Mouse (Mus musculus) C2C12 (cell line): Measurements from ENCODE around the gene Kcnip3. TPM values are rescaled to one million over a fixed set of nuclear protein-coding genes. Genes with fewer than 3 reads are reported as not detected.

Experiments used
- H3K27me3 ChIP-seq: one replicate; pipeline ENCODE4 v1.6.1; 2011; ENCODE audit not compliant: control insufficient read depth, insufficient read depth, insufficient read length
- H3K36me3 ChIP-seq: one replicate; pipeline ENCODE4 v1.6.1; 2011; ENCODE audit not compliant: control insufficient read depth, insufficient read depth
- H3K4me3 ChIP-seq: one replicate; pipeline ENCODE4 v1.5.1; 2011; ENCODE audit warnings: mild to moderate bottlenecking, control low read depth; ENCODE audit not compliant: poor library complexity, insufficient read depth, severe bottlenecking
- H3K79me2 ChIP-seq: one replicate; pipeline ENCODE4 v1.6.1; 2011; ENCODE audit not compliant: control insufficient read depth, insufficient read depth
- H3K79me3 ChIP-seq: one replicate; pipeline ENCODE4 v1.6.1; 2011; ENCODE audit warnings: low read depth, control low read depth
- H3ac ChIP-seq: one replicate; pipeline ENCODE3; 2011; ENCODE audit warnings: low read depth; ENCODE audit not compliant: control insufficient read depth, insufficient read length
- CEBPB ChIP-seq: IDR thresholded peaks from one replicate; pipeline ENCODE4 v1.6.1; 2011; ENCODE audit warnings: low read depth, mild to moderate bottlenecking, control low read depth, moderate library complexity
- CTCF ChIP-seq: IDR thresholded peaks from one replicate; pipeline ENCODE4 v1.5.1; 2011; ENCODE audit not compliant: control insufficient read depth, insufficient read depth, insufficient read length
- FOSL1 ChIP-seq: IDR thresholded peaks from one replicate; pipeline ENCODE4 v1.8.0; 2011; ENCODE audit warnings: mild to moderate bottlenecking, low read length; ENCODE audit not compliant: poor library complexity, insufficient read depth, severe bottlenecking
- MAX ChIP-seq: IDR thresholded peaks from one replicate; pipeline ENCODE4 v1.6.1; 2011; ENCODE audit warnings: mild to moderate bottlenecking, control low read depth
- MYOD1 ChIP-seq: IDR thresholded peaks from one replicate; pipeline ENCODE4 v1.6.1; 2011; ENCODE audit warnings: low read depth; ENCODE audit not compliant: control insufficient read depth, insufficient read length
- MYOG ChIP-seq: IDR thresholded peaks from one replicate; pipeline ENCODE4 v1.6.1; 2011; ENCODE audit not compliant: control insufficient read depth, insufficient read length; ENCODE audit errors: extremely low read depth
- USF1 ChIP-seq: IDR thresholded peaks from one replicate; pipeline ENCODE4 v1.6.1; 2011; ENCODE audit warnings: low read depth, mild to moderate bottlenecking, control low read depth, moderate library complexity
- polyA plus RNA-seq: library from polyadenylated mRNA; unstranded; fragments of >200 nt; fragmentation: generic; extraction: Trizol; gene quantifications from one replicate; pipeline ENCODE4 v1.2.1, GENCODE M21; 2012; ENCODE audit warnings: missing spikeins

The Kcnip3 gene
- polyA plus RNA-seq, 1 experiment, result 0.33 TPM

DNA sequence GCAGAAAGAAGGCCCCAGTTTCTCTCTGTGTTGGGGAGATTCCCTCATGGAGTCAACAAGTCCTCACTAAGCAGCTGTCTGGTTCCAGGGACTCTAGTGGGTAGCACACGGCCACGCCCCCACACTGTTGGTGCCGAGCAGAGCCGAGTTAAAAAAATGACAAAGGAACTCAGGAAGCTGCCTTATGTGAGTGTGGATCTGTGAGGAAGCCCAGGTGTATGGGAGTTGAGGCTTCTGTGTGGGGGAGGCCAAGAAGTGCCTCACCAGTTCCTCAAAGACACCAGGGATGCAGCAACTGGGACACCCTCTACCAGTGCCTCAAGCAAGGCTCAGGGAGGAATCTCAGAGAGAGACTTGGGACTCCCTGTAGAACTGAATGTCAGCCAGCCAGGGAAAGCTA is 42.7 kb downstream of the Kcnip3 start:
- Histone ChIP-seq H3K27me3 (peaks cover 23% of the 10 kb centered on the region), H3ac (no peak overlapping the region), H3K36me3 (no peaks in the 10 kb centered on the region), H3K79me2 (no peaks in the 10 kb centered on the region), H3K79me3 (no peaks in the 10 kb centered on the region), H3K4me3 (no peak overlapping the region)
- no peak for TF ChIP-seq MAX
- no peak for TF ChIP-seq CEBPB
- TF ChIP-seq CTCF, result no peak
- no peak for TF ChIP-seq MYOD1

DNA sequence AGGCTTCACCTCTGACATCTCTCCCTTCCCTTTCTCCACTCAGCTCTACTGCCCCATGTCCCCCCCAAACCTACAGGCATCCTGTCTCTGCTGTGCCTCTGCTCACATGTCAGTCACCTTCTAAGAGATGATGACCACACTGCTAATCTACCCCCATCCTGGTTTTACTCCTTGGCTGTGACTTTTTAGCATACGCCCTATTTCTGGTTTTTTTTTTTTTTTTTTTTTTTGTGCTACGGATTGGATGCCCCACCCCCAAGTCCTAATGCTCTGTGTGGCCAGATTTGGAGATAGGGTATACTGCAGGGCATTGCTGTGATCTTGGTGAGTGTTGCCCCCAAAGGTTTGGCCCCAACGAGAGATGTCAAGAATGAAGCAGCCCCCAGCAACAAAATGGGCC is 49.6 kb downstream of the Kcnip3 start:
- Histone ChIP-seq H3K27me3 (peaks cover 41% of the 10 kb centered on the region), H3K79me3 (no peaks in the 10 kb centered on the region), H3ac (no peak overlapping the region), H3K36me3 (no peaks in the 10 kb centered on the region), H3K4me3 (no peak overlapping the region), H3K79me2 (no peaks in the 10 kb centered on the region)
- TF ChIP-seq MAX, result no peak
- TF ChIP-seq MYOD1, result no peak
- TF ChIP-seq FOSL1, result no peak
- TF ChIP-seq CTCF, result no peak
- no peak for TF ChIP-seq CEBPB
- TF ChIP-seq MYOG, result no peak
- TF ChIP-seq USF1, result no peak

DNA sequence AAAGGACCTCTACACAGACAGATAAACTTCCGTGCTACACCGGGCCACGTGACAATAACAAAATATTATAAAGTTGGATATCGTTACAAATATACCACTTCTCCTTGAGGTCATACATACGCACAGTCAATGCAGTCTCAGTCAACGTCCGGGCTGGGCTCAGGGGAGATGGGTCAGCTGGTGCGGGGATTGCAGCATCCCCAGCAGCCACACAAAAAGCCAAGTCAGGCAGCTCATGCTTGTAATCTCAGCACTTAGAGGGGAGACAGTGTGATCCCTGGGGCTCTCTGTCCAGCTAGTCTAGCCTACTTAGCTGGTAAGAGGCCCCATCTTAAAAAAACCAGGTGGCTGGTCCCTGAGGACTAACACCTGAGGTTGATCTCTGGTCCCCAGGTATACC is 50.6 kb downstream of the Kcnip3 start:
- Histone ChIP-seq H3K27me3 (peaks cover 44% of the 10 kb centered on the region), H3K79me2 (no peaks in the 10 kb centered on the region), H3K79me3 (no peaks in the 10 kb centered on the region), H3K36me3 (no peaks in the 10 kb centered on the region), H3K4me3 (no peak overlapping the region), H3ac (no peak overlapping the region)
- TF ChIP-seq CEBPB (no peak), MAX (no peak), FOSL1 (no peak)

DNA sequence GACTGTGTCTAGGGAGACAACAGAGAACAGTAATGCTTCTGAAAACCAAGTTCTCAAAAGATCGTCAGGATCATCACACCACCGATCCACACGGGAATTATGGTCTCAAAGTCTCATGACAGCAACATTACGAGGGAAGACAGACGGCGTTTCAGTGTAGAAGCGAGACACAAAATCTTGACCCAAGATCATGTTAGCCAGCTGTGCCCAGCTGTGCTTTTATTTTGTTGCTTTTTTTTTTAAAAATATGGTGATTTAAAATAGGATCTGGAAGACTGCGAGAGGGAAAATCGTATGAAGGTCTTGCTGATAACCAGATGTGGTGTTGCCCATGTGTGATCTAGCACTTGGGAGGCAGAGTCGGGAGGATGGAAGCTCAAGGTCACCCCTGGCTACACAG is 51.2 kb downstream of the Kcnip3 start:
- Histone ChIP-seq H3K36me3 (no peaks in the 10 kb centered on the region), H3K27me3 (peaks cover 49% of the 10 kb centered on the region), H3K79me3 (no peaks in the 10 kb centered on the region), H3K79me2 (no peaks in the 10 kb centered on the region), H3K4me3 (no peak overlapping the region), H3ac (no peak overlapping the region)
- TF ChIP-seq CEBPB, result no peak
- TF ChIP-seq MYOG, result no peak
- no peak for TF ChIP-seq CTCF
- no peak for TF ChIP-seq USF1

DNA sequence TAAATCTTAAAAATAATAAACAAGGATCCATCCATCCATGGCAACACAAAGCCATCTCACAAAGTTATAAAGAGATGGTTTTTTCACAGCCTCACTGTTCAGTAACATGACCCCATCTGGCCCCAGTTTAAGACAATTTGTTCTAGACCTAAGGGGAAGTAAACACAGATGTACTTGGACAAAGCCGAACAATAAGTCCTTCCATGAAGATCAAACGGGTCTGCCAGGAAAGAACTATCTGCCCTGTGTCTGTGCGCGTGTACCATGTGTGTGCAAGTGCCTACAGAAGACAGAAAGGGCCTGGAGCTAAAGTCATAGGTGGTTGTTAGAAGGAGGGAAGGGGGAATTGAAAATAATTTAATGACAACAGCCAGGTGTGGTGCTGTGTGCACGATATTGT is 51.7 kb downstream of the Kcnip3 start:
- Histone ChIP-seq H3K36me3 (no peaks in the 10 kb centered on the region), H3K4me3 (no peak overlapping the region), H3K79me2 (no peaks in the 10 kb centered on the region), H3K27me3 (peaks cover 52% of the 10 kb centered on the region), H3ac (no peak overlapping the region), H3K79me3 (no peaks in the 10 kb centered on the region)
- no peak for TF ChIP-seq FOSL1
- TF ChIP-seq MAX, result no peak
- no peak for TF ChIP-seq CEBPB
- no peak for TF ChIP-seq CTCF
- no peak for TF ChIP-seq MYOD1
- no peak for TF ChIP-seq USF1
- TF ChIP-seq MYOG, result no peak

DNA sequence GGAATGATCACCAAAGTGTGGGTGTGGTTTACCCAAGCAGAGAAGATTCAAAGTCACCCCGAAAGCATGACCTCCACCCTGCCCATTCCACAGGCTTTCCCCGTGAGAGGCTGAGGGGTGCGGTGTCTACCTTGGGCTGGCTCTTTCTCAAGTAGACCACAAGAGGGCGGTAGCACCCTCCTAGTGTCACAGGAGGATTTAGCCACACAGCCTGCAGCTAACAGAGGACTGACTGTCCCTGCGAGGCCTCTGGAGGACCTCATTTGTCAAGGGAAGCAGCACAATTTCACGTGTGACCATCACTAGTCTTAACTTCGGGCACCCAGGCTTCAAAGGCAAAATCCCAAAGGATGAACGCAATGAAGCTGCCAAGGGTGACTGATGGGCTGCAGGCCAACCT is 59.6 kb downstream of the Kcnip3 start:
- no peaks in the 10 kb centered on the region for H3K79me2 ChIP-seq
- no peak overlapping the region for H3ac ChIP-seq
- H3K27me3 ChIP-seq, result peaks cover 51% of the 10 kb centered on the region
- TF ChIP-seq CTCF (peak; percentile 57), FOSL1 (no peak), MYOG (no peak), MYOD1 (no peak)
- H3K79me3 ChIP-seq, result no peaks in the 10 kb centered on the region
- no peaks in the 10 kb centered on the region for H3K36me3 ChIP-seq
- no peak overlapping the region for H3K4me3 ChIP-seq
